Mouse (Mus musculus): ENCODE measurements around the gene Pphln1. TPM values are rescaled to one million over a fixed set of nuclear protein-coding genes. Genes with fewer than 3 reads are reported as not detected.
"Not testable (repeated sequence)": the region's sequence is repeated elsewhere in the genome, so short reads cannot be mapped to it uniquely, and the experiment has no call there.

Pphln1 gene
- total RNA-seq (2021): 10 to 100 TPM; 30.8 to 32.9 TPM
- long read RNA-seq, experiment 1, partial matches to known transcripts: 0 of 11 reads
- long read RNA-seq, experiment 1, other reads (novel, unspliced or antisense): 6 of 11 reads
- long read RNA-seq, experiment 2, partial matches to known transcripts: 0 of 14 reads
- long read RNA-seq, experiment 2, other reads (novel, unspliced or antisense): 12 of 14 reads

DNA sequence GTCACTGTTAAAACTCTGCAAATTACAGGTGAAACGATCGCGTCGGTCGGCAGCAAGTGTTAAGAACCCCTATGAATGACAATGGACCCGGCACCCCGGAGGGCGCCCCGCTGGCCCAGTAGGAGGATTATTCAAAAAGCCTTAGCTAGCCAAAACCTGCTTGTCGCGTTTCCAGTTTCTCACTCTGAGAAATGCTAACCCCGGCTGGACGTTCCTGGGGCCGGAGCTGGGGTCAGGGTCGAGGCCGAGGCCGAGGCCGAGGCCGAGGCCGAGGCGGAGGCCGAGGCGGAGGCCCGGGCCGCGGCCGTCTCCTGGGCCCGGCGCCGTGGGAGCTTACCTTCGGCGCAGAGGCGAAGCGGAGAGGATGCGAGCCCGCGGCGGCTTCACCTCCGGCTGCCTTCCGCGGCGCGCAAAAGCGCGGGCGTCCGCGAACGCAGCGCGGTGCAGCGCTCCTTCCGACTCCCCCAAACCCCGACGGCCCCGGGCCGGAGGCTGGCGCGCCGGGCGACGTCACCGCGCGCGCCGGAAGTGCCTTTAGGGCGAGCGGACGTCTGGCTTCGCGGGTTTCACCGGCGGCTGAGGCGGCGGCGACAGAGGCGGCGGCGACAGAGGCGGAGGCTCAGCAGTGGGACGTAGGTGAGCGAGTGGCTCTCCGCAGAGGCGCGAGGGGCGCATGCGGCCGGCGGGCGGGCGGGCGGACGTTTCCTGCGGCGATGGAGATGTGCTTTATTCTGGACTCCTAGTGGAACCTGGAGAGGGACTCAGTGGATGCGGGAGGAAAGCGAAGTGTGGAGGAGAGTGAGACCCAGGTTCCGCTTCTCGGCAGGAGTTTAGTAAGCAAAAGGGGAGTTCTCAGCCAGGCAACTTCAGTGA, at the start of gene Pphln1, which contains the start of gene Zcrb1:
TSS of gene Pphln1 (plus strand) at position 525 of the 873 bp plus-strand sequence.
TSS of gene Zcrb1 (minus strand) at position 509 of the 873 bp plus-strand sequence.
- peak; percentile 93 for DNase-seq

DNA sequence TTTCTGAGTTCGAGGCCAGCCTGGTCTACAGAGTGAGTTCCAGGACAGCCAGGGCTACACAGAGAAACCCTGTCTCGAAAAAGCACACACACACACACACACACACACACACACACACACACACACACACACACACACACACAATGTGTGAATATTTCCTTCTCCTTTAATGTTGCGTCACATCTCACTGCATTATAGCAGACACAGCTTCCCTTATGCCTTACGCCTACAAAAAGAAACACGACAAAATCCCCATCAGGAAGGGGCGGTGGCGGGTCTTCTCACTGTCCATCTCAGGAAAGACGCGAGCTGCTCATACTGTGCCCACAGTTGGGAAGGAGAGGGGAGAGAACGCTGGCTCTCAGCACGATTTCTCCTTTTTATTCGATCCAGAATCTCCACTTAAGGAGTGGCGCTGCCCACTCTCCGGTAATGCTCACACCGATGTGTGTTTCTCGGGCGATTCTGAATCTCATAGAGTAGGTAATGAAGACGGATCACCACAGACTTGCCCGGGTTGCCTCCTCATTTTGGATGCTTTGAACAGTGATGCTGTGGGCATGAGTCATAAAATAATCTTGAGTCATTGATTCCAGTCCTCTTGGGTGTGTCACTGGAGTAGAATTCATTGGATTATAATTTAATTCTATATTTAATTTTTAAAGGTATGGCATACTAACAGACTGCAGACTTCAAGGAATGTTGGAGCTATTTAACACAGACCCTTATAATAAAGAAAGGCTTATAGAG, 39.6 kb upstream of the Pphln1 start:
- DNase-seq: no peak

DNA sequence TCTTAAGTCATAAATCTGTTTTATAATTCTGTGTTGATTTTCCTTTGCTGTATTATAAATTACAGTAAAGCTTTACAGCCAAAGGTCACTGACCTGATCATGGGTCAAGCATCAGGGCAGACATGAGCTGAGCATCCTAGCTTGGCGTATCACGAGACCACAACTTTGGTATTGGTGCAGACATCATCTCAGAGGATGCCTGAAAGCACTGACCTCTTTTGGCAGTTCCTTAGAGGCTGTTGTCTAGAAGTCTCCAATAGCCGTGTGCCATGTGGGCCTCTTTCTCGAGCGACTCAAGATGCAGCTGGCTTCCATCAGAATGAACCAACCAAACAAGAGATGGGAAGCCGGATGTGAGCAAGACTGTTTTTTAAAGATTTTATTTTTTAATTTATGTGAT, 32.6 kb upstream of the Pphln1 start:
- no peak for DNase-seq

DNA sequence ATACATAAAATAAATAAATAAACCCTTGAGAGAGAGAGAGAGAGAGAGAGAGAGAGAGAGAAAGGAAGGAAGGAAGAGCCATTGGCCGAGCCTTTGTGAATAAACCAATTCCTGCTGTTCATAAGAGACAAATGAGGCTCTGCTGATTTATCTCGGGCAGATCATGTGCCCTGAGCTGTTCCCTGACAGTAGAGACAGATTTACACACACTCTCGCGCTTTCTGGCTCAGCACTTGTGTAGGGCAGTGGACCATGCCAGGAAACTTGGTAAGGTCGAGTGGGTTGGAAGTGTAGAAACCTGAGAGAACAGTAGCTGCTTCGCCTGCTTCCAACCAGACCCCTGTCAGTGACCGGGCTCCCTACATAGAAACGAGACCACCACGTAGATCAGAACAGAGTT, 29.6 kb upstream of the Pphln1 start:
- DNase-seq: peak; percentile 10

DNA sequence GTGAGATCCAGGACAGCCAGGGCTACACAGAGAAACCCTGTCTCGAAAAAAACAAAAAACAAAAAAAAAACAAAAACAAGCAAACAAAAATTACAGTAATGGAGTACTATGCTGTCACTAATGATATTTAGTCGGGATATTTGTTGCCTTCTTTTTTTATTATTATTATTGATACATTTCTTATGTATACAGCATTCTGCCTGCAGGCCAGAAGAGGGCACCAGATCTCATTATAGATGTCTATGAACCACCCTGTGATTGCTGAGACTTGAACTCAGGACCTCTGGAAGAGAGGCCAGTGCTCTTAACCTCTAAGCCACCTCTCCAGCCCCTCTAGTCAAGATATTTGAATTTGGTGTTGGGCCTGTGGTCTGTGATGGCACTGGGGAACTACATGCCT, 26.3 kb upstream of the Pphln1 start:
- DNase-seq: no peak

DNA sequence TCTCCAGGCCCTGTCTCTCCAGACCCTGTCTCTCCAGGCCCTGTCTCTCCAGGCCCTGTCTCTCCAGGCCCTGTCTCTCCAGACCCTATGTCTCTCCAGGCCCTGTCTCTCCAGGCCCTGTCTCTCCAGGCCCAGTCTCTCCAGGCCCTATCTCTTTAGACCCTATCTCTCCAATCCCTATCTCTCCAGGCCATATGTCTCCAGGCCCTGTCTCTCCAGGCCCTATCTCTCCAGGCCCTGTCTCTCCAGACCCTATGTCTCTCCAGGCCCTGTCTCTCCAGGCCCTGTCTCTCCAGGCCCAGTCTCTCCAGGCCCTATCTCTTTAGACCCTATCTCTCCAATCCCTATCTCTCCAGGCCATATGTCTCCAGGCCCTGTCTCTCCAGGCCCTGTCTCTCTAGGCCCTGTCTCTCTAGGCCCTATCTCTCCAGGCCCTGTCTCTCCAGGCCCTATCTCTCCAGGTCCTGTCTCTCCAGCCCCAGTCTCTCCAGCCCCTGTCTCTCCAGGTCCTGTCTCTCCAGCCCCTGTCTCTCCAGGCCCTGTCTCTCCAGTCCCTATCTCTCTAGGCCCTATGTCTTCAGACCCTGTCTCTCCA, 25.5 kb upstream of the Pphln1 start:
- not testable (repeated sequence) for DNase-seq

DNA sequence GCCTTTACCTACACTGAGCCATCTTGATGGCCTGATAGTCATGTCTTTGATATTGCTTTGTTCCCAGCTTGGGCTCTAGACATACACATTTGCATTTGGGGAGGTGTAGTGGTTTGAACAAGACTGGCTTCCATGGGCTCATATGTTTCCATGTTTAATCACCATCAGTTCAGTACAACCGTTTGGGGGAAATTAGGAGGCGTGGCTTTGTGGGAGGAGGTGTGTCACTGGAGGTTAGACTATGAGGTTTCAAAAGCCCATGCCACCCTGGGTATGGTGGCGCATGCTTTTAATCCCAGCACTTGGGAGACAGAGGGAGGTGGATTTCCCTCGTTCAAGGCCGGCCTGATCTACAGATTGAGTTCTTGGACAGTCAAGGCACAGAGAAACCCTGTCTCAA, 22.5 kb upstream of the Pphln1 start:
- no peak for DNase-seq

DNA sequence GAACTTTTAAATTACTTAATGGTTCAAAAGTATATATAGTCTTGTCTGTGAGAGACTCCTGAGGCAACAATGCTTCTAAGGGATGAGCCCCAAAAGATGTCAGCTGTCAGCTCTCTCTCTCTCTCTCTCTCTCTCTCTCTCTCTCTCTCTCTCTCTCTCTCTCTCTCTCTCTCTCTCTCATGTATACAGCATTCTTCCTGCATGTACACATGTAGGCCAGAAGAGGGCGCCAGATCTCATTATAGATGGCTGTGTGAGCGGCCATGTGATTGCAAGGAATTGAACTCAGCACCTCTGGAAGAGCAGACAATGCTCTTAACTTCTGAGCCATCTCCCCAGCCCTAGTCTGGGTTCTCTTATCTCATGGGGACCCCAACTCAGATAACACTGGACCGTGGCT, 19.0 kb upstream of the Pphln1 start:
- DNase-seq: no peak

DNA sequence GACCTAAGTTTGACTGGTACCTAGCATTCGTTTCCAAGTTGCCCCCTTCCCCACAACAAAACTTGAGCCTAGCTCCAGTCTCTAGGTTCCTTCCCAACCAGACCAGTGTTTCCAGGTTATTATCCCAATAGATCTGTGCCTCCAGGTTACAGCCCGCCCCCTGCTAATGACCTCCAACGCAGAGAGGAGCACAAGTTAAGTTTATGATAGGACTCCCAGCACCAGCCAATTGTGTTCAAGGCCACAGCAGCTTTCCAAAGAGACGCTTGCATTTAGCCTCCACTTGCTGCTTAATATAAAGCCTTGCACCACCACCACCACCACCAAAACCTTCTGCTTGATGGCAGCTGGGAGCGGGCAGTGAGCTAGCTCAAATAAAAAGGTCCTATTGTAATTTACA, 16.8 kb upstream of the Pphln1 start:
- no peak for DNase-seq

DNA sequence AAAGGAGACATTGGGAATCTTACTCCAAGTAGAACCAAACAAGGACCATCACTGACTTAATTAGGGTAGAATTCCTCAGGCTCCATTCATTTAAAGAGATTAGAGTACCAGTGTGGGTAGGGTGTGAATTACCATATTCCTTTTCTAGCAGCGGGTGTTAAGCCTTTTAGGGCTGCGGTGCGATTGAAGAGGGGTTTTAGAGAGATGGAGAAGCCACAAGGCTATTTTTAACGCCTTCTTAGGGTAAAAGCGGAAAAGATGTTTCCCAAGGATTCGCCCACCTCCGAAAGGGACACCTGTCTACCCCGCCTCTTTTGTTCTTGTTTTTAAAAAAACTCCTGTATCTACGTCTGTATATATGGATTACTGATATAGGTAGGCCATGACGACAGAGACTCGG, 881 bp upstream of the Pphln1 start:
- DNase-seq: no peak

DNA sequence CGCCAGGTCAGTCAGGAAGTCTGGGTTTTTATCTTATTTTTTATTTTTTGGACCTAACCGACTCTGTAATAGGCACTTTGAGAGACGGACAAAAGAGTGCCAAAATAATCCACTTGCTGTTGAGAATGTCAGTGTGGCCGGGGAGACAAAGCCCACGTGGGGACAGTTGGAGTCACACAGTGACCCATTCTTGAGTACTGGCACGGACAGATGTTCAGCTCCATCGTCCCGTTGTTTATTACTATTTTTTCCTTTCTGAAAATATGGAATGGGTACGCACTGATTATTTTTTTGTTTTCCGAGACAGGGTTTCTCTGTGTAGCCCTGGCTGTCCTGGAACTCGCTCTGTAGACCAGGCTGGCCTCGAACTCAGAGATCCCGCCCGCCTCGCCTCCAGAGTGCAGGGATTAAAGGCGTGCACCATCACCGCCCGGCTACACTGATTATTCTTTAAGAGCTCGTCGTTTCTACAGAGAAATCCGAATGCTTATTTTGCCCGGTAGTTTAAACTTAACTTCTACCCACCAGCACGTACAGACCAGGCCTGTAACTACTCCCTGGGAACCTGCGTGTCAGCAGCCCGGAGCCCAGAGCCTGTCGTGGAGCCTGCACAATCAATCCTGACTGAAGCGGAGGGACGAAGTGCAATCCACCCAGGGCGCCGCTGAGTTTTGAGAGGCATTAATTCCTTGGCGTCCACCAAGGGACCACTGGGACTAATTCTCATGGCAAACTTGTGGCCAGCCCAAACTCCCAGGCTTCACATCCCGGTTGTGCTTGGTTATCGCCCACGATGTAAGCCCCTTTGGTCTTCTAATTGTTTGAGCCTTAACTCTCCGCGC, 770 bp downstream of the Pphln1 start:
- DNase-seq: peak; percentile 18

DNA sequence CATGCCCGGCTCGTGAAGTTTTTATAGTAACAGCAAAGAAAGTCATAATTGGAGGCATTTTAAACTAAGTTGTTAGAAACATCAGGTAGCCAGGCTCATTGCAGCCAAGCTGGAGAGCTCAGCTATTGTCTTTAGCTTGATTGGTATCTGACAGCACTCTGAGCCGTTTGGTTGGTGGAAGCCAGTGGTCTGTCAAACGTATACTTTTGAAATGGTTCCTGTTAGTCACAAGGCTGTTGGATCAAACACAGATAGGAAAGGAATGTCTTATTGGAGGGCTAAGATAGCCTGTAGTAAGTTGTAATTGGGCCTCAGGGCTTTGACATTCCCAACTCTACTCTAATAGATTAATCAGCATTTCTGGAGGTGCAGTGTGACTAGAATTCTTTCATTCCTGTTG, 3.3 kb downstream of the Pphln1 start:
- no peak for DNase-seq

DNA sequence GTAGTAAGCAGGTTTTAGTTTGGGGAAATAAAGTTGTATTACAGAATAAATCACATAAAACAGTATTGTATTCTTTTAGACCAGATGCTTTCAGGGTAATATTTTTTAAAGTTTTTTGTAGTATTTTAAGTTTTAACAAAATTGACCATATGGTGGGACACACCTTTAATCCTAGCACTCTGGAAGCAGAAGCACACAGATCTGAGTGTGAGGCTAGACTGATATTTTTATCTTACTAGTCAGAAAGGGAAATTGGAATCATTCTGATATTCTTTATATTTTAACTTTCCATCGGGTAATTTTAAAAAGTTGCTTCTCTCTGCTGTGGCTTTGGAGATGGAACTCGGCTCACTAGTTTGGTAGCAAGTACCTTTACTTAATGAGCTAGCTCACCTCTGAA, 4.6 kb downstream of the Pphln1 start:
- DNase-seq: no peak

DNA sequence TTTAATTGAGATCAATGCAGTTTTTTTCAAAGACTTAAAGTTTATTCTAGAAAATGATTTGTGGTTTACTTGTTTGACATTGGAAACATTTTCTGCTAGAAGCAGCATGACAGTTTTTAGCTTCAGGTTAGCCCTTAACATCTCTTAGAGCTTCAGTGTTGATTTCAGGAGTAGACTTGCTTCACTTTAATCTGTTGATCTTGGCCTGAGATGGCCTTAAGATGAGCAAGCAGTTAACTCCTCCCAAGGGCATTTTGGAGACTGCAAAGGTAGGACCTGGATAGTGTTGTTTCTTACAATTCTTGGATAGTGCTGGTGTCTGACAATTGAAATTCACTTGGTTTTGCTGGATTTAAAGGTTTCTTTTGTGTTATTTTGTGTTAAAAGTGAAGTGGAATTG, 6.7 kb downstream of the Pphln1 start:
- DNase-seq: no peak

DNA sequence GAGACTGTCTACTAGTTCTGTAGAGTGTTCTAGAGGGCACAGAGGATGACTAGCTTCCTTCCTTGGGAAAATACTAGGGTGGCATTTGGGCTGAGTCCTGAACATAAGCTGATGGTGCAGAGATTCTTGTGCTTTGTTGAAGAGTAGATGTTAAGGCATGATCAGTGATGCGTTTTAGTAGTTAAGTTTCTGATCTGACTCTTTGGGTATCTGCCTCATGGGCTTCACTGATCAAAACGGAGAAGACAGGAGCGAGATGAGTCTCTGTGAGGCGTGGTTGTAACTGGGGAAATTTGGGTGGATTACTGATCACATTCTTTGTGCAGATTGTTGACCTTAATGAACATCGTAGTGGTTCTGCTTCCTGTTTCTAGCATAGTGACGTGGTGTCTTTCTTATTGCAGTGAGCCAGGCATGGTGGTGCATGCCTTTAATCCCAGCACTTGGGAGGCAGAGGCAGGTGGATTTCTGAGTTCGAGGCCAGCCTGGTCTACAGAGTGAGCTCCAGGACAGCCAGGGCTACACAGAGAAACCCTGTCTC, 7.4 kb downstream of the Pphln1 start:
- no peak for DNase-seq

DNA sequence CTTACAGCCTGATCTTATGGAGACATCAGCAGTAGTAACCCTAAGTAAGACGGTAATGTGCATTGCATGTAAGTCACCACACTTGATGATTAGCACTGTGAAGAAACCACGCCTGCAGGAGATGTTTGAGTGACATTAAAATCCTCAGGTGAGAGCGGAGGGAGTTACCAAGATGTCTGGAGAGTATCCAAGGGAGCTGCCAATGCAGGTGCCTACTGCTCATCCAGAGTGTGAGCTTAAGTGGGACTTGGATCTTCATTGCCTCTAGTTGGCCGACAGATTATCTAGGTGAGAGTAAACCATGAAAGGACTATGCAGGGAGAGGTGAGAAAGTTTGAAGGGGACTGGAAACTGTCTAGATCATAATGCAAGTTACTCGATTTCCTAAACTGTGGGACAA, 8.3 kb downstream of the Pphln1 start:
- no peak for DNase-seq

DNA sequence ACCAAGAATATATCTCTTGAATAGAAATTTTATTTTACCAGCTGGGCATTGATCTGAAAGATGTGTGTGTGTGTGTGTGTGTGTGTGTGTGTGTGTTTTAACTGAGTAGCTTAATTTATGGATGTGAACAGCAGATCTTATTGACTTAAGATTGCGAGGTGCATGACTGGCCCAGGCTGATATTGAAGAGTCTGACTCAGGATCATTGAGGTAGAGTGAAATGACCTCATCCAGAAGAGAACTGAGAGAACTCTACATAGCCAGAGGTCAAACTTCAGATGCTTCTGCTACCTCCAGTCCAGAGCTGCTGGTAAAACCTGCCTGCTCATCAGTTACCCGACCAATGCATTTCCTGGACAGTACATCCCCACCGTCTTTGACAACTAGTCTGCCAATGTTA, 14.3 kb downstream of the Pphln1 start:
- DNase-seq: no peak

DNA sequence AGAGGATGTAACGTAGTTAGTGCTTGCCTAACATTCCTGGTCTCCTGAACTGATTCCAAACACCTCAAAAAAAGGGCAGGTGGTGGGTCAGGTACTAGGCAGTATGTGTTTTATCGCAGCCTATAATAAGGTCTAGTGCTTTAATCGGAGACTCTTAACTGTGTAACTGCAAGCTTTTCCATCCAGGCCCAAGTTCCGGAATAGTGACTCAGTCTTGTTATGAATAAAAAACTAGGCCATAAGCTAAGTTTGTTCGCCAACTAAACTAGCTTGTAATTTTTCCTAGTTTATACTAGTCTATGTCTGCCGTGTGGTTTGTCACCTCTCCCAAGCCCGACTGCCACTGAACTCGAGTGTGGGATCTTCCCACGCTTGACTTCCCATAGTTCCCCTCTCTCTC, 16.3 kb downstream of the Pphln1 start:
- DNase-seq: no peak

DNA sequence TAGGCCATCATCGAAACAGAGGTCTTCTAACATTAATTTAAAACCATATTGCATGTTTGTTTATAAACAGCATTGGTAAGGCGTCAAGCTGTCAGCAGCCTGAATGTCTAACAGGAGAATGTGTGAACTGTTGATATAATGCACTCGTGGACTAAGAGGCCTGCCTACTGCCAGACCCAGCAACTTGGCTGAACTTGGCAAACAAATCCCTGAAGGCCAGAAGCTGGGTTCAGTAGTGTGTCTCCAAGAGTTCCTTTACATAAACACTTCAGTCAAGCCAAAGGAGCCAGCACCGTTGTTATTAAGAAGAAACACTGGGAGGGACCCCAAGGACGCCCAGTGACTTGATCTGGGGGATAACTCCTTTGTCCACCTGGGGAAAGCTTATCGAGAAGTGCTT, 18.1 kb downstream of the Pphln1 start:
- DNase-seq: peak; percentile 35

DNA sequence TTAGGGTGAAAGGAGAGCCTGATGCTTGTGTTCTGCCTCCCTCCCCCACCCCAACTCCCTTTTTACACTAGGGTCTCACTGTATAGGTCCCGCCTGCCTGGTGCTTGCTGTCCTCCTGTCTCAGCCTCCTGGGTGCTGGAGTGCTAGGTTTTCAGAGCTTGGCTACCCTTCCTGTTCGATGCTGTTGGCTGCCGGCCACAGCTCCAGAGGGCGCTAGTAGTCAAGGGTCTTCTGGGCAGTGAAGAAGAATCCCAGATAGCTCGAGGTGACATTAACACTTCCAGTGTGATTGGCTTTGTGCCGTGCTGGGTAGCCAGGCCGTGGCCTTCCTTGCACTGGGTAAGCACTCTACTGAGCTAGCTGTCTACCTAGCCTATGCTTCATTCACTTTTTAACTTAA, 22.4 kb downstream of the Pphln1 start:
- no peak for DNase-seq

DNA sequence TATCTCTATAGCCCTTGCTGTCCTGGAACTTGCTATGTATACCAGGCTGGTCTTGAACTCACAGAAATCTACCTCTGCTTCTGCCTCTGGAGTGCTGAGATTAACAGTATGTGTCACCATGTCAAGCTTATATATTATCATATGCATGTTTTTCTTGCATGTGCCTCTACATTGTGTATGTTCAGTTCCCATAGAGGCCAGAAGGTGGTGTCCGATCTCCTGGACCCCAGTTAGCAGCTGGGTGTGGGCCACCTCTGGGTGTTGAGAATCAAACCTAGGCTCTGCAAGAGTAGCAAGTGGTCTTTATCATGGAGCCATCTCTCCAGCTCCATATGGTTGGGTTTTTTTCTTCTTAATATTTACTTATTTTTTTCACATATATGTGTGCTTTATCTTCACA, 24.4 kb downstream of the Pphln1 start:
- no peak for DNase-seq

DNA sequence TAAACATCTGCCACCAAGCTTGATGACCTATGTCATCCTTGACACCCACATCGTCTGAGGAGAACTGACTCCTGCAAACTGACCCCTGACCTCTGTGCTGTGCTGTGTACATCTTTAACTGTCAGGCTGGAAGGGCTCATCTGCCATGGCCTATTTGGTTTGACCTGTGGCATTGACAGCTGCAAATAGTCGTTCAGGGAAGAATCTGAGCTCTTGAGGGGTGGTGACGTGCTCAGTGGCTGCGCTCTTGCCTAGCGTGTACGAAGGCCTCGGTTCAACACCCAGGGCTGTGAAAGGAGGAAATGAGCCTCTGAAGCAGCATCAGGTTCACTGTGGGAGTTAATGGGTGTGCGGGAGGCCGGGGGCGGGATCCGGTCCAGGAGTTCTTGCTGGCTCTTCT, 35.7 kb downstream of the Pphln1 start:
- DNase-seq: no peak

Data from adrenal gland, postnatal 10 days (tissue).